Mouse (Mus musculus) intestine, postnatal 0 days (tissue): ENCODE measurements around the gene Vps45. TPM values are rescaled to one million over a fixed set of nuclear protein-coding genes. Genes with fewer than 3 reads are reported as not detected.

Experiments used
- ATAC-seq: fragments of 200-750 bp; cut with Nextera tagmentation; 2 replicates; pipeline ENCODE4 v1.8.0; 2017; ENCODE audit warnings: mild to moderate bottlenecking, moderate TSS enrichment, moderate library complexity
- H3K27ac ChIP-seq: fragments of 300-500 bp; sonication (generic); 2 replicates; pipeline ENCODE4 v1.5.1; 2014; ENCODE audit warnings: mild to moderate bottlenecking, low read depth, low read length, moderate library complexity
- H3K27me3 ChIP-seq: fragments of 300-500 bp; sonication (generic); replicated peaks from 2 replicates; pipeline ENCODE4 v1.6.1; 2014; ENCODE audit warnings: low read length, mixed read lengths; ENCODE audit not compliant: control insufficient read depth, insufficient read depth
- H3K36me3 ChIP-seq: fragments of 300-500 bp; sonication (generic); 2 replicates; pipeline ENCODE4 v1.6.1; 2014; ENCODE audit warnings: mild to moderate bottlenecking, moderate library complexity; ENCODE audit not compliant: control insufficient read depth, insufficient read depth
- H3K4me1 ChIP-seq: fragments of 300-500 bp; sonication (generic); replicated peaks from 2 replicates; pipeline ENCODE4 v1.6.1; 2014; ENCODE audit warnings: antibody characterized with exemption, low read length, mixed read lengths; ENCODE audit not compliant: control insufficient read depth, insufficient read depth
- H3K4me2 ChIP-seq: fragments of 300-500 bp; sonication (generic); replicated peaks from 2 replicates; pipeline ENCODE4 v1.6.1; 2014; ENCODE audit warnings: low read depth, mild to moderate bottlenecking, moderate library complexity
- H3K4me3 ChIP-seq: fragments of 300-500 bp; sonication (generic); 2 replicates; pipeline ENCODE4 v1.5.1; 2014; ENCODE audit warnings: low read depth, low read length
- H3K9ac ChIP-seq: fragments of 300-500 bp; sonication (generic); 2 replicates; pipeline ENCODE4 v1.6.1; 2014; ENCODE audit warnings: mild to moderate bottlenecking, low read depth, low read length
- H3K9me3 ChIP-seq: fragments of 300-500 bp; sonication (generic); 2 replicates; pipeline ENCODE4 v1.6.1; 2016; ENCODE audit warnings: mixed run types; ENCODE audit not compliant: control insufficient read depth
- CTCF ChIP-seq: sonication (generic); IDR thresholded peaks from 2 replicates; pipeline ENCODE4 v1.5.1; 2016; ENCODE audit warnings: low read depth, mild to moderate bottlenecking, control low read depth, antibody characterized with exemption, moderate library complexity
- WGBS: fragments of 180-500 bp; shearing (Covaris S2); extraction: QIAGEN DNeasy Blood & Tissue Kit; methylation state at CpG from one replicate; pipeline ENCODE4 v1.1.7; 2014; 5-methylcytosine and 5-hydroxymethylcytosine counted together
- polyA plus RNA-seq: library from polyadenylated mRNA; unstranded; fragments of >200 nt; fragmentation: Nextera tagmentation; extraction: Ambion mirVana; gene quantifications from 2 replicates; pipeline ENCODE4 v1.2.1, GENCODE M21; 2015

Gene Vps45
- polyA plus RNA-seq, 1 experiment from 2014 or later: 22.5 TPM

DNA sequence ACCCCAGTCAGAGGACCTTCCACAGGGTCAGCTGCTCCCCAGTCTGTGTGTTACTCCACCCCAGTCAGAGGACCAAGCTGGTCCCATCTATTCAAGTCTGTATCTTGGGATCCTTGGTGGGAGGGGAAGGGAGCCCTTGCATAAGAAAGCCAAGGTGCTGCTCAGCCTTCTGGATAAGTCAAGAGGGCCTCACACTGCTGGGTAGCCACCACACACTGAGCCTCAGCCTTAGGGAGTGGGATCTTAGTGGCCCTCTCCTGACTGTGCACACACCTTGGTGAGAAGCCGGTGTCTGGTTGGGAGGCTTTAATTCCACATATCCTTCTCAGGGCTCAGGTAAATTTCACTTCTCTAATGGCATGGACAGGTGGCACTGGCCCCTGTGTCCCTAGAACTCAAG is 70.1 kb downstream of the Vps45 start:
- H3K9ac ChIP-seq: no peak overlapping the region
- no peak for TF ChIP-seq CTCF
- H3K27ac ChIP-seq: peak overlapping the region; percentile 50; the same call in 1 of the 2 replicates
- H3K27me3 ChIP-seq: no peaks in the 10 kb centered on the region
- no peaks in the 10 kb centered on the region for H3K9me3 ChIP-seq
- H3K4me1 ChIP-seq: peaks cover 8% of the 10 kb centered on the region
- peaks cover 33% of the 10 kb centered on the region for H3K36me3 ChIP-seq
- 88% methylated on average over 1 of the region's 1 CpGs for WGBS
- ATAC-seq: no peak
- no peak overlapping the region for H3K4me2 ChIP-seq
- H3K4me3 ChIP-seq: no peak overlapping the region

DNA sequence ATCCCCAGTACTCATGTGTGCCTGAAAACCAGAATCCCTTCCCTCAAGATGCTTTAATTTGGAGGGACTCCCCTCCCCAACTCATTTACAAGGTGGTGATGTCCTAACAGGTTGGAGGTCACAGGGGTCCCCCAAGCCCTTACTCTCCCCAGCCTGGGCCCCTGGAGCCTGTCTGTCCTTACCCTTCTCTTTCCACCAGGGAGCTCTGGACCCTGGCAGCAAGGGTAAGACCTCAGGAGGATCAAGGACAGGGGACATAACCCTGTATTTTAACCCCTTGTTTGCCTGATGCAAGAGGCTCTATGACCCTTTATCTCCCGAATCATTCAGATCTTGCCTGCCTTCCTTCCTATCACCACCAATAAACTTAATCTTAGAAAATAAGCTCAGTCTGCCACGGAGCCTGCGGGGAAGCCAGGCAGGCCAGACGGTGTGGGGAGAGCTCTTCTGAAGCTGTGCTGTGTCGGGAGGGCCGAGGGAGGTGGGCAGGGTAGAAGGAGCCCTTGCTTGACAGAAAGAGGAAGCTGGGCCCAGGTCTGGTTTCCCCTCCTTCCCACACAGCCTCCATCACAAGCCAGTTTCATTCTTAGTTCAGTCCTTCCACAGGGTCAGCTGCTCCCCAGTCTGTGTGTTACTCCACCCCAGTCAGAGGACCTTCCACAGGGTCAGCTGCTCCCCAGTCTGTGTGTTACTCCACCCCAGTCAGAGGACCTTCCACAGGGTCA is 70.7 kb downstream of the Vps45 start:
- H3K4me1 ChIP-seq: peaks cover 8% of the 10 kb centered on the region
- H3K9ac ChIP-seq: no peak overlapping the region
- WGBS: 68% methylated on average over 6 of the region's 6 CpGs
- H3K9me3 ChIP-seq: no peaks in the 10 kb centered on the region
- TF ChIP-seq CTCF: no peak
- no peak overlapping the region for H3K4me3 ChIP-seq
- H3K27ac ChIP-seq: no peak overlapping the region
- ATAC-seq: no peak
- H3K4me2 ChIP-seq: no peak overlapping the region
- H3K27me3 ChIP-seq: no peaks in the 10 kb centered on the region
- peaks cover 33% of the 10 kb centered on the region for H3K36me3 ChIP-seq

DNA sequence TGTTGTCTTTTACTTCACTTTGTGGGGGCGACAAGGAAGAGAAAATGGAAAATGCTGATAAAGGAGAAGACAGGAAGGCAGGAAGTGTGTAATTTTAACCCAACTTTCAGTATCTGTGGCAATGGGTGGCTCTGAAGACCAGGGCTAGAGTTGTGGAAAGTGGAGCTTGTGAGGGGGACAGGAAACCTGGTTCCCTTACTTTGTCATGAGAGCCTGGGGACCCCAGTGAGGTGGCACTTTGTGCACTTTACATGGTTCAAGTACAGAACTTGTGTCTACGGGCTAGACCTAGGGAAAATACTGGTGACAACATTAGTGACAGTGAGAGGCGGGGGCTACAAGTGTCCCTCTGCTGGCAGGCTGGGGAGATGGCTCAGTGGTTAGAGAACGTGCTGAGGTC is 71.3 kb downstream of the Vps45 start:
- H3K4me2 ChIP-seq: no peak overlapping the region
- H3K36me3 ChIP-seq: peaks cover 31% of the 10 kb centered on the region
- WGBS: 70% methylated on average over 4 of the region's 4 CpGs
- H3K27ac ChIP-seq: peak overlapping the region; percentile 84; the same call in 1 of the 2 replicates
- no peak overlapping the region for H3K9ac ChIP-seq
- ATAC-seq: no peak
- TF ChIP-seq CTCF: no peak
- H3K4me3 ChIP-seq: no peak overlapping the region
- H3K27me3 ChIP-seq: no peaks in the 10 kb centered on the region
- H3K9me3 ChIP-seq: no peaks in the 10 kb centered on the region
- H3K4me1 ChIP-seq: peaks cover 8% of the 10 kb centered on the region

DNA sequence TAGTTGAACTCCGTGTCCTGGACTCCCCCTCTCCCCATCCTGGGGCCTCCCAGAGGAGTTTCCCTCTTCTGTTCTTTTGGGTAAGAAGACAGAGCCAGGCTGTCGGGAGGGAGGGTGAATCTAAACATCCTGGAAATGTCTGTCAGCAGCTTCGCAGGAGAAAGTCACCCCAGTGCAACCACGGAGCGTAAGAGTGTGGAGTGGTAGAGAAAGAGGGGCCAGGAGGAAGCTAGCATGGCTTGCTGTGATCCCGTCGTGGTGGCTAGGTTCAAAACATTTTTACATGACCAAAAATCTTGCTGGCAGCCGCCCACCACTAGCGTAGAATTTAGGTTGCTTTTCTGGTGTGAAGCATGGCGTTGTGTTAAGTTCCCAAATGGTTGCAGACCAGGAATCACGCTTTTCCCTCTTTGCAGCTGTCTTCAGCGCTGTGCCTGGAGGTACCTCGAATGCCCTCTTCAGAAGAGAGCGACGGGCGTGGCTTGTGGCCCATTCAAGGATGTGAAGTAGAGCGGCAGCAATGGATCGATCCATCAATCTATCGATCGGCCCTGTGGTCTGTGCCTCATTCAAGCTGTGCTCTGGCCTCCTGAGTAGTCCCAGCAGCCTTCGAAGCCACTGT is 72.2 kb downstream of the Vps45 start:
- H3K27me3 ChIP-seq: no peaks in the 10 kb centered on the region
- H3K9me3 ChIP-seq: no peaks in the 10 kb centered on the region
- peaks cover 8% of the 10 kb centered on the region for H3K4me1 ChIP-seq
- TF ChIP-seq CTCF: no peak
- WGBS: 10% methylated on average over 21 of the region's 21 CpGs
- H3K36me3 ChIP-seq: peaks cover 24% of the 10 kb centered on the region
- peak overlapping the region; percentile 20 for H3K4me3 ChIP-seq
- ATAC-seq: peak; percentile 60
- peak overlapping the region; percentile 84 for H3K27ac ChIP-seq
- H3K4me2 ChIP-seq: peak overlapping the region; percentile 58
- H3K9ac ChIP-seq: peak overlapping the region; percentile 24; the same call in 1 of the 2 replicates

DNA sequence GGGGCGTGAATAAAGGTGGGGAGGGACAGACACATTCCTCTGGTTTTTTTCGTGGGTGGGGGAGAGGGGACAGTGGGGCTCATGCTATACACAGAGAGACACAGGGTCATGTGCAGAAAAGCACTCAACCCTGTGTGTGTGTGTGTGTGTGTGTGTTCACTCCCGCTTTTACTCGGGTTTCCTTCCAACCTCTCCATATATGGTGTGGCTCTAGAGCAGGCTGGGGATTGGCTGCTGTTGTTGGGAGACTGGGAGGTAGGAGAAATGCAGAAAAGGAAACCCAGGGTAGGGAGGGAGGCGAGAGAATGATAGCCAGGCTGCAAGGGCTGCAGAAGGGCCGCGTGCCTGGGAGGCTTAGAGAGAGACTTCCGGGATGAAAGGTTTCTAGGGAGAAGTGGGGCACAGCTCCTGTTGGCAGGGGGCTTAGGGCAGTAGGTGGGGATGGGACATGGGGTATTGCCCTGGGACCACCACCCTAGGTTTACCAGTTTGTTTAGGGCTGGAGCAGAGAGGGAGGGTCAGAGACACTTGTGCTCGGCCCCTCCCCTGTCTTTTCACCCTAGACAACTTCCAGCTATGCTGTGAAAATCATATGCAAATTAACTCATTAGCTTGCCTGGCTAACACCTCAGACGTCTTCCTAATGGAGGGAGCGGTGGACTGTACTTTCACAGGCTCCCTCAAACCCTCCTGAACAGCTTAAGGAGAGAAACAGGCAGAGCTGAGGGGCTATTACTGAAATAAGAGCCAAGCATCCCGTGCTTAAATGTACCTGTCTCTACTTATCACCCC is 72.9 kb downstream of the Vps45 start:
- WGBS: 12% methylated on average over 12 of the region's 12 CpGs
- Histone ChIP-seq H3K27ac (peak overlapping the region; percentile 84), H3K27me3 (no peaks in the 10 kb centered on the region), H3K9me3 (no peaks in the 10 kb centered on the region), H3K4me1 (peaks cover 8% of the 10 kb centered on the region), H3K4me3 (peak overlapping the region; percentile 20), H3K4me2 (peak overlapping the region; percentile 58), H3K36me3 (peaks cover 17% of the 10 kb centered on the region), H3K9ac (peak overlapping the region; percentile 24; the same call in 1 of the 2 replicates)
- ATAC-seq: peak; percentile 77
- TF ChIP-seq CTCF: no peak

DNA sequence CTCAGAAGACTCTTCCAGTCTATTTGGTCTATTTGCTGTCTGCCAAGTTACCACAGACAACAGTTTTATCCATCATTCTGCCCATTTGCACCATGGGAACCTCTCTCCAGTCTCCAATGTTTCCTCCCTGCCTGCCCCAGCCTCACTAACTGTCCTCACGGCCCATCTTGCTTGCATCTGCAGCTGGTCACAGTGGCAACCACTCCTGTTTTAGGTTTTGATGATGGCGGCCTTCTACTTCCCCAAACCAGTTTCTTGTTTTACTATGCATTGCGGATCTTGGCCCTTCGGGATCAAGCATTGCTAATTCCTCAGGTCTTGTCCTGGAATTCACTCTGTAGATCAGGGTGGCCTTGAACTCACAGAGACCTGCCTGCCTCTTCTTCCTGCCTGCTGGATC is 76.1 kb downstream of the Vps45 start:
- H3K36me3 ChIP-seq: no peaks in the 10 kb centered on the region
- H3K27me3 ChIP-seq: no peaks in the 10 kb centered on the region
- WGBS: 83% methylated on average over 4 of the region's 4 CpGs
- ATAC-seq: no peak
- no peaks in the 10 kb centered on the region for H3K9me3 ChIP-seq
- H3K27ac ChIP-seq: no peak overlapping the region
- TF ChIP-seq CTCF: no peak
- H3K4me1 ChIP-seq: peaks cover 8% of the 10 kb centered on the region
- H3K4me2 ChIP-seq: no peak overlapping the region
- no peak overlapping the region for H3K9ac ChIP-seq
- no peak overlapping the region for H3K4me3 ChIP-seq
